Mouse (Mus musculus) liver, embryonic 16.5 days (tissue): ENCODE results near the gene Tmprss6. TPM values are rescaled to one million over a fixed set of nuclear protein-coding genes. Genes with fewer than 3 reads are reported as not detected.

Source experiments
- ATAC-seq: fragments of 200-750 bp; cut with Nextera tagmentation; 2 replicates; pipeline ENCODE4 v1.8.0; 2017; ENCODE audit warnings: low read depth, mild to moderate bottlenecking, moderate number of reproducible peaks, moderate library complexity
- H3K27ac ChIP-seq: fragments of 300-500 bp; sonication (generic); 2 replicates; pipeline ENCODE4 v1.5.1; 2014; ENCODE audit warnings: mild to moderate bottlenecking, low read length
- H3K27me3 ChIP-seq: fragments of 300-500 bp; sonication (generic); 2 replicates; pipeline ENCODE4 v1.6.1; 2014; ENCODE audit warnings: low read depth, low read length, mixed read lengths; ENCODE audit not compliant: control insufficient read depth, insufficient read depth
- H3K36me3 ChIP-seq: fragments of 300-500 bp; sonication (generic); 2 replicates; pipeline ENCODE4 v1.6.1; 2014; ENCODE audit warnings: mild to moderate bottlenecking; ENCODE audit not compliant: control insufficient read depth, insufficient read depth
- H3K4me1 ChIP-seq: fragments of 300-500 bp; sonication (generic); 2 replicates; pipeline ENCODE4 v1.6.1; 2014; ENCODE audit warnings: low read depth, low read length, mixed read lengths; ENCODE audit not compliant: control insufficient read depth
- H3K4me2 ChIP-seq: fragments of 300-500 bp; sonication (generic); 2 replicates; pipeline ENCODE4 v1.6.1; 2014; ENCODE audit warnings: low read depth, low read length, mixed read lengths
- H3K4me3 ChIP-seq: fragments of 300-500 bp; sonication (generic); 2 replicates; pipeline ENCODE4 v1.5.1; 2014; ENCODE audit warnings: low read depth, mild to moderate bottlenecking, low read length
- H3K9ac ChIP-seq: fragments of 300-500 bp; sonication (generic); 2 replicates; pipeline ENCODE4 v1.6.1; 2014; ENCODE audit warnings: low read depth, low read length
- H3K9me3 ChIP-seq: fragments of 300-500 bp; sonication (generic); replicated peaks from 2 replicates; pipeline ENCODE4 v1.6.1; 2016; ENCODE audit warnings: low read length; ENCODE audit not compliant: control insufficient read depth
- WGBS: fragments of 180-500 bp; shearing (Covaris S2); extraction: QIAGEN DNeasy Blood & Tissue Kit; methylation state at CpG from one replicate; pipeline ENCODE4 v1.1.7; 2014; ENCODE audit not compliant: insufficient replicate concordance; 5-methylcytosine and 5-hydroxymethylcytosine counted together
- polyA plus RNA-seq: library from polyadenylated mRNA; unstranded; fragments of >200 nt; fragmentation: Nextera tagmentation; extraction: Ambion mirVana; gene quantifications from 2 replicates; pipeline ENCODE4 v1.2.1, GENCODE M21; 2015

Tmprss6 gene
- polyA plus RNA-seq, 1 experiment from 2014 or later = 33.7 TPM

- no peaks in the 10 kb centered on the region for H3K36me3 ChIP-seq
- 71% methylated on average over 3 of the region's 3 CpGs for WGBS
- no peak overlapping the region for H3K27ac ChIP-seq
- no peaks in the 10 kb centered on the region for H3K4me1 ChIP-seq
- no peak overlapping the region for H3K4me2 ChIP-seq
- H3K27me3 ChIP-seq = no peaks in the 10 kb centered on the region
- H3K4me3 ChIP-seq = no peak overlapping the region
- no peak for ATAC-seq
- H3K9ac ChIP-seq = no peak overlapping the region
- H3K9me3 ChIP-seq = no peaks in the 10 kb centered on the region
Observed at GRCm38 (mm10) chr15:78489248-78489647, 20.8 kb upstream of the Tmprss6 start.

DNA sequence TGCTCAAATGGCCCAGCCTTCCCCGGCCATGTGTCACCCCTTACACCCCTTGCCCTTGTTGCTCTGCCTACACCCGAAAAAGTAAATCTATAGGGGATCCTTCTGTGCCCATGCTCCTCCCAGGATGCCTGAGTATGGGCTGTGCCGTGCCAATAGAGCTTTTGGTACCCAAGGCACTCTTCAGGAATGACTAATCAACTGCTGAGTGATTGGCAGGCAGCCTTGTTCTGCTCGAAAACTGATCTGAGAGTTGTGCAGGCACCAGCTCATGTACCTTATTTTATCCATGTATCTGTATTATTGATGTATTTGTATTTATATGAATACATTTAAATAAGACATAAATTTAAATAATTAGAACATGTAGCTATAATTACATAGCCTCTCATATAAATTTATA, 18.6 kb upstream of the Tmprss6 start:
- no peak overlapping the region for H3K9ac ChIP-seq
- ATAC-seq = no peak
- no peaks in the 10 kb centered on the region for H3K27me3 ChIP-seq

DNA sequence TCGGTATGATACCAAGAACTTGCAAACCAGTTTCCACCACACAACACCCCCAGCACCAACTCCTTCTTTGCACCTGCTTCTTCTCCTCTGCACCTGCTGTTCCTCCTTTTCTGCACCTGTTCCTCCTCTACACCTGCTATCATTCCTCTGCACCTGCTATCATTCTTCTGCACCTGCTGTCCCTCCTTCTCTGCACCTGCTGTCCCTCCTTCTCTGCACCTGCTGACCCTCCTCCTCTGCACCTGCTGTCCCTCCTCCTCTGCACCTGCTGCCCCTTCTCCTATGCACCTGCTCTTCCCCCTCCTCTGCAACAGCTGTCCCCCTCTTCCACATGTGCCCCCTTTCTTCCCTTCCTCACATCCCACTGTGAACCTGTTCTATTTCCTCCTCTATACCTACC, 18.1 kb upstream of the Tmprss6 start:
- no peak for ATAC-seq
- WGBS = 65% methylated on average over 1 of the region's 1 CpGs
- H3K9me3 ChIP-seq = no peaks in the 10 kb centered on the region

More for the DNA sequence above, 18.6 kb upstream of the Tmprss6 start:
- Histone ChIP-seq H3K4me1 (no peaks in the 10 kb centered on the region), H3K9me3 (no peaks in the 10 kb centered on the region), H3K36me3 (no peaks in the 10 kb centered on the region), H3K4me3 (no peak overlapping the region), H3K27ac (no peak overlapping the region), H3K4me2 (no peak overlapping the region)
- WGBS = 37% methylated on average over 4 of the region's 4 CpGs

GRCm38 (mm10) chr15:78483311-78483710, 14.9 kb upstream of the Tmprss6 start:
- Histone ChIP-seq H3K27me3 (no peaks in the 10 kb centered on the region), H3K9ac (no peak overlapping the region), H3K27ac (no peak overlapping the region), H3K9me3 (no peaks in the 10 kb centered on the region), H3K4me1 (no peaks in the 10 kb centered on the region), H3K4me3 (no peak overlapping the region), H3K36me3 (no peaks in the 10 kb centered on the region), H3K4me2 (no peak overlapping the region)
- ATAC-seq = no peak
- WGBS = 50% methylated on average over 4 of the region's 4 CpGs

More for the DNA sequence above, 18.1 kb upstream of the Tmprss6 start:
- H3K4me1 ChIP-seq = no peaks in the 10 kb centered on the region
- no peak overlapping the region for H3K4me2 ChIP-seq
- no peak overlapping the region for H3K4me3 ChIP-seq
- no peak overlapping the region for H3K27ac ChIP-seq
- H3K9ac ChIP-seq = no peak overlapping the region
- H3K36me3 ChIP-seq = no peaks in the 10 kb centered on the region
- H3K27me3 ChIP-seq = no peaks in the 10 kb centered on the region

- Histone ChIP-seq H3K4me1 (no peaks in the 10 kb centered on the region), H3K9ac (no peak overlapping the region), H3K27me3 (no peaks in the 10 kb centered on the region), H3K36me3 (no peaks in the 10 kb centered on the region), H3K9me3 (no peaks in the 10 kb centered on the region), H3K4me3 (no peak overlapping the region), H3K4me2 (no peak overlapping the region), H3K27ac (no peak overlapping the region)
- 32% methylated on average over 3 of the region's 3 CpGs for WGBS
- no peak for ATAC-seq
Observed at GRCm38 (mm10) chr15:78482518-78482917, 14.1 kb upstream of the Tmprss6 start.

- Histone ChIP-seq H3K27me3 (no peaks in the 10 kb centered on the region), H3K36me3 (no peaks in the 10 kb centered on the region), H3K27ac (no peak overlapping the region), H3K4me3 (no peak overlapping the region), H3K4me2 (no peak overlapping the region), H3K4me1 (no peaks in the 10 kb centered on the region), H3K9me3 (no peaks in the 10 kb centered on the region), H3K9ac (no peak overlapping the region)
- ATAC-seq = no peak
- WGBS = 47% methylated on average over 9 of the region's 9 CpGs
Observed at GRCm38 (mm10) chr15:78481448-78482000, 13.1 kb upstream of the Tmprss6 start.

DNA sequence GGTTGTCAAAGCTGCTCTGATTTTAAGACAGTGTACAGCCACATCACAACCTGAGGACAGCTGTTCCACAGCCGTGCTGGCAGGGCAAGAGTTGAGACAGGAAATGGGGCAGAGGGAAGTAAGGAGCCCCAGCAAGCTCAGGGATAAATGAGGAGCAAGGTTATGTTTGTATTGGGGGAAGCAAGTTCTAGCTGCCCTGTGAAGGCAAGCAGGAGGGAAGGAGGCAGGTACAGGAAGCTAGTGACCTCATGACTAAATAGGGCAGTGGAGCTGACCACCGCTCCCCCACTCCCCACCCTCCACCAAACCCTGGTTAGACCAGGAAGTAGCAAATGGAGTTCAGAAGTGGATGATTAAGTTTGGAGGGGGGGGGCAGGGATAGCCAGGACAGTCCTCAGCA, 12.6 kb upstream of the Tmprss6 start:
- 23% methylated on average over 2 of the region's 2 CpGs for WGBS
- Histone ChIP-seq H3K27me3 (no peaks in the 10 kb centered on the region), H3K4me1 (no peaks in the 10 kb centered on the region), H3K36me3 (no peaks in the 10 kb centered on the region), H3K9ac (no peak overlapping the region), H3K4me3 (no peak overlapping the region), H3K9me3 (no peaks in the 10 kb centered on the region), H3K27ac (no peak overlapping the region), H3K4me2 (no peak overlapping the region)
- no peak for ATAC-seq

GRCm38 (mm10) chr15:78480111-78480510, 11.7 kb upstream of the Tmprss6 start:
- no peaks in the 10 kb centered on the region for H3K36me3 ChIP-seq

GRCm38 (mm10) chr15:78479470-78479869, 11.0 kb upstream of the Tmprss6 start:
- Histone ChIP-seq H3K9me3 (no peaks in the 10 kb centered on the region), H3K27ac (no peak overlapping the region), H3K27me3 (no peaks in the 10 kb centered on the region), H3K4me1 (no peaks in the 10 kb centered on the region), H3K4me3 (no peak overlapping the region), H3K4me2 (no peak overlapping the region), H3K9ac (no peak overlapping the region), H3K36me3 (no peaks in the 10 kb centered on the region)
- no peak for ATAC-seq
- WGBS = 58% methylated on average over 5 of the region's 5 CpGs

More at GRCm38 (mm10) chr15:78480111-78480510, 11.7 kb upstream of the Tmprss6 start:
- Histone ChIP-seq H3K27ac (no peak overlapping the region), H3K9me3 (no peaks in the 10 kb centered on the region), H3K9ac (no peak overlapping the region), H3K4me1 (no peaks in the 10 kb centered on the region), H3K4me3 (no peak overlapping the region), H3K27me3 (no peaks in the 10 kb centered on the region), H3K4me2 (no peak overlapping the region)
- no peak for ATAC-seq
- WGBS = 55% methylated on average over 7 of the region's 7 CpGs
